Mouse (Mus musculus) thymus, postnatal 25 days (tissue): ENCODE data around the gene Bnip2.

ENCODE experiments used
- DNase-seq: peaks from one replicate; pipeline ENCODE4 v3.0.0; 2022

Bnip2 gene

GRCm38 (mm10) chr9:70048751-70049415, 59.6 kb downstream of the Bnip2 start:
- DNase-seq, result no peak

- DNase-seq, result no peak
Measured at GRCm38 (mm10) chr9:70049416-70049783, 60.1 kb downstream of the Bnip2 start.

DNA sequence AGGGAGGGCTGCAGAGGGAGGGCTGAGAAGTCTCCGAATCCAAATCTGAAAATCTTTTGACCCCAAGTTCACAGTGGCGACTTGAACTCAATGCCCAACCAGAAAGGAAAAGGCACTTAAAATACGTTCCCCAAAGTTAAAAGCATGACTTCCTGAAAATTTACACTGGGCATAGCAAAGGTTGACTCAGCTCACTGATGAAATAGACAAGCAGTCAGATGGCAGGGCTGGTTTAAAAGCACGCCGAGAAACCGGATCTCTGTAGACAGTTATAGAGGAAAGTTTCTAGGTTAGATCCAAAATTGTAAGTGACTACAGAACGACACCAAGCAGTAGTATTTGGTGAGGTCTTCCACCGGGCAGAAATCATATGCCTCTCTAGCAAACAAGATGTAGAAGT, 60.6 kb downstream of the Bnip2 start:
- DNase-seq, result no peak

DNA sequence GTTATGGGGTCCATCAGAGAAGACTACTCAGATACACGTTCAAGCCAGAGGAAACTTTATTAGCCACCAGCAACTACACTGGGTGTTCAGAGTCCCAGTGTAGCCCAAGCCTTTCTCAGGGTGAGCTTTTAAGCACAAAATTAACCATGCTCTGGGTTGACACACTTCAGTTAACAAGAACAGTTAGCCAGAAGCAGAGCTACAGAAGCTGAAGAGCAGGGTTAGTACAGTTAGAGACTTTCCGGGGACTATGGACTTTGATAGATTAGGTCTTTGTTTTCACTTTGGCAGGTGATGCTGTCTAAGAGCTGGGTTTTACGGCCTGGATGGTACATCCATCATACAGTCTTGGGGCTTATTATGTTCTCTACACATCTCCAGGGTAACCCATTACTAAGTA, 63.5 kb downstream of the Bnip2 start:
- no peak for DNase-seq

GRCm38 (mm10) chr9:70053411-70053810, 64.1 kb downstream of the Bnip2 start:
- no peak for DNase-seq
